Comparison of ENCODE assay signal across 10 mouse cellular contexts in the genomic region with DNA sequence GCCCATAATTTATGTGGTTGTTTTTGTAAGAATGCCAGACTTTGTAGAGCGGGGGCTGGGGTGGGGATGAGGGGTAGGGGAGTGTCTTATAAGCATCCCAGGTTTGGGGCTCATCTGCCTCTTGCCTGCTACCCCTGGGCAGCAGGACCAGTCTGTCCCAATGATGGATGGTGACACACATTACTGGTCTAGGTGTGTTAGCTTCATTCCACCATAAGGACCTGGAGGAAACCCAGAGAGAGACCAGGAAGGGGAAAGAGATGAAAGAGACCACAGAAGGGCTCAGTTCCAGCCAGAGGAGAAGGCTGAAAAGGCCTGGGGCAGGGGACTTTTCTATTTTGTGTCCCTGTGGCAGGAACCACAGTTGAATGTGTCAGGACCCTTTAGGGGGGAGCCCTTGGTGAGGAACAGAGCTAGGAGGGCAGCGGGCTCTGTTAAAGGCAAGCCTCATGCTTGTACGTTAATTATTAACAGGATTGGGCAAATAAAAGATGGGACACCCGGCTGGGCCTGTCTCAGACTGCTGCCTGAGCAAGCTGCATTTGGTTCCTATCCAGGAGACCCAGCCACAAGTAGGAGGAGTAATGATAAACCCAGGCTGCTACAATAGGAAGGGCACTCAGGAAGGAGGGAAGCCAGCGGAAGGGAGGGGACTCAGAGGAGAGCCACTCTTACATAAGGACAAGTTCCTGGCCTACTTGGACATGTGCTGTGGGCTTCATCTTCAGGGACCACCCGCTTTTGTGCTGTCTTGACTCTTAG. TPM values are rescaled to one million over a fixed set of nuclear protein-coding genes. Genes with fewer than 3 reads are reported as not detected.
DNase-seq lines count a peak whose midpoint lies in the region; ATAC-seq and TF ChIP-seq lines count a peak whose summit lies in the region.
"Had no signal": no experiment of that assay in that cellular context is flagged by ENCODE, and none has a peak within 500 bp of the region (broad histone marks: within the 10 kb centered on the region; RNA-seq: fewer than 3 reads in every experiment).

No protein-coding gene starts in this region.

- TF ChIP-seq POLR2A in liver, adult 2 months (IDR thresholded peaks at IDR 0.05; ENCODE audit: extremely low read depth, insufficient read depth, low read length) = no peak

- H3K4me2 ChIP-seq in neural tube, embryonic 14.5 days (ENCODE audit: low read depth, low read length) = no peak overlapping the region
- H3K4me2 ChIP-seq in intestine, embryonic 15.5 days (replicated peaks) = peak overlapping the region; percentile 30; the same call in 1 of the 2 replicates
- peak overlapping the region; percentile 25; the same call in 1 of the 2 replicates for H3K4me2 ChIP-seq in stomach, embryonic 16.5 days (ENCODE audit: low read depth, low read length)

- H3K27me3 ChIP-seq in neural tube, embryonic 14.5 days (ENCODE audit: control insufficient read depth, insufficient read depth, low read length) = no peaks in the 10 kb centered on the region
- no peaks in the 10 kb centered on the region for H3K27me3 ChIP-seq in intestine, embryonic 15.5 days (replicated peaks)
- no peaks in the 10 kb centered on the region for H3K27me3 ChIP-seq in liver, adult 2 months (ENCODE audit: control insufficient read depth, insufficient read depth, low read length)
- H3K27me3 ChIP-seq in stomach, embryonic 16.5 days (ENCODE audit: control insufficient read depth, insufficient read depth, low read length) = no peaks in the 10 kb centered on the region

- H3K27ac ChIP-seq in neural tube, embryonic 14.5 days (ENCODE audit: low read depth, low read length) = 0 out of 2 replicates have a peak overlapping the region, but pooled peaks have one; percentile 0
- H3K27ac ChIP-seq in intestine, embryonic 15.5 days = peak overlapping the region; percentile 79
- H3K27ac ChIP-seq in liver, adult 2 months (replicated peaks; ENCODE audit: insufficient read depth, low read depth, low read length) = peak overlapping the region; percentile 47
- peak overlapping the region; percentile 95 for H3K27ac ChIP-seq in stomach, embryonic 16.5 days (ENCODE audit: low read length)
- H3K27ac ChIP-seq: macrophage had no signal

- H3K79me2 ChIP-seq in liver, adult 2 months (ENCODE audit: control insufficient read depth, insufficient read depth, low read length) = no peaks in the 10 kb centered on the region

- no peak for DNase-seq in neural tube, embryonic 10.5 days (ENCODE audit: extremely low spot score, low spot score)
- DNase-seq in liver, adult 2 months (ENCODE audit: extremely low read depth, low read depth, low spot score) = peak; percentile 86
- DNase-seq in ovary, postnatal 36 days (ENCODE audit: low spot score) = no peak
- DNase-seq in adrenal gland, adult 2 months = no peak
- DNase-seq in layer of hippocampus, postnatal 10 days (ENCODE audit: low spot score in 2 of 2) = no peak
- DNase-seq: cerebellum, postnatal 10 days had no signal

- WGBS in neural tube, embryonic 14.5 days = 45% methylated on average over 6 of the region's 6 CpGs
- 49% methylated on average over 6 of the region's 6 CpGs for WGBS in intestine, embryonic 15.5 days
- 34% methylated on average over 6 of the region's 6 CpGs for WGBS in liver, adult 2 months
- 51% methylated on average over 6 of the region's 6 CpGs for WGBS in stomach, embryonic 16.5 days

- H3K36me3 ChIP-seq in neural tube, embryonic 14.5 days (ENCODE audit: control insufficient read depth, insufficient read depth, low read length) = no peaks in the 10 kb centered on the region
- H3K36me3 ChIP-seq in intestine, embryonic 15.5 days = no peaks in the 10 kb centered on the region
- H3K36me3 ChIP-seq in liver, adult 2 months (ENCODE audit: control insufficient read depth, insufficient read depth, low read length) = no peaks in the 10 kb centered on the region
- H3K36me3 ChIP-seq in stomach, embryonic 16.5 days (ENCODE audit: control insufficient read depth, insufficient read depth, low read length) = no peaks in the 10 kb centered on the region

- H3K4me3 ChIP-seq in neural tube, embryonic 14.5 days (ENCODE audit: low read depth, low read length) = no peak overlapping the region
- H3K4me3 ChIP-seq in intestine, embryonic 15.5 days (replicated peaks) = no peak overlapping the region
- no peak overlapping the region for H3K4me3 ChIP-seq in liver, adult 2 months (ENCODE audit: insufficient read depth, low read depth, low read length)
- no peak overlapping the region for H3K4me3 ChIP-seq in stomach, embryonic 16.5 days (replicated peaks; ENCODE audit: low read length)

- no peak for TF ChIP-seq CTCF in liver, adult 2 months (IDR thresholded peaks at IDR 0.05; ENCODE audit: low read depth, low read length)

- H3K9me3 ChIP-seq in neural tube, embryonic 14.5 days (ENCODE audit: control insufficient read depth, low read length) = no peaks in the 10 kb centered on the region
- H3K9me3 ChIP-seq in intestine, embryonic 15.5 days = no peaks in the 10 kb centered on the region
- H3K9me3 ChIP-seq in stomach, embryonic 16.5 days (replicated peaks; ENCODE audit: control insufficient read depth, low read length) = no peaks in the 10 kb centered on the region

- peaks cover 12% of the 10 kb centered on the region for H3K4me1 ChIP-seq in neural tube, embryonic 14.5 days (ENCODE audit: control insufficient read depth, insufficient read depth, low read length)
- H3K4me1 ChIP-seq in intestine, embryonic 15.5 days (replicated peaks) = peaks cover 23% of the 10 kb centered on the region
- H3K4me1 ChIP-seq in liver, adult 2 months (ENCODE audit: control insufficient read depth, insufficient read depth, low read length) = peaks cover 6% of the 10 kb centered on the region
- H3K4me1 ChIP-seq in stomach, embryonic 16.5 days (ENCODE audit: control insufficient read depth, insufficient read depth, low read length) = peaks cover 22% of the 10 kb centered on the region

- no peak for ATAC-seq in neural tube, embryonic 14.5 days (ENCODE audit: low read depth)
- ATAC-seq in intestine, embryonic 15.5 days = peak; percentile 93
- ATAC-seq in stomach, embryonic 16.5 days (ENCODE audit: insufficient read depth, low FRiP score) = peak; percentile 91

- H3K9ac ChIP-seq in neural tube, embryonic 14.5 days (replicated peaks; ENCODE audit: low read depth, low read length) = no peak overlapping the region
- no peak overlapping the region for H3K9ac ChIP-seq in intestine, embryonic 15.5 days
- no peak overlapping the region for H3K9ac ChIP-seq in liver, adult 2 months (ENCODE audit: low read depth, low read length)
- H3K9ac ChIP-seq in stomach, embryonic 16.5 days (ENCODE audit: low read length) = peak overlapping the region; percentile 43; the same call in 1 of the 2 replicates

RNA-seq across cellular contexts. Expression of a gene that starts 23.8 kb away (rescaled TPM):
- 1.2 and 1.3 TPM in 2 replicates for polyA plus RNA-seq in neural tube, embryonic 14.5 days (2014; fragmentation: Nextera tagmentation; extraction: Ambion mirVana)
- 0.63 and 0.72 TPM in 2 replicates for polyA plus RNA-seq in intestine, embryonic 15.5 days (2015; fragmentation: Nextera tagmentation; extraction: Ambion mirVana)
- total RNA-seq in liver, adult 2 months (2014; rRNA removed) = 0.46 TPM in 1 of 2 replicates, not detected in the other
- not detected in 2 replicates for polyA plus RNA-seq in liver, adult 2 months (2012; rRNA removed)
- polyA plus RNA-seq in stomach, embryonic 16.5 days (2015; fragmentation: Nextera tagmentation; extraction: Ambion mirVana) = 0.34 and 1.1 TPM in 2 replicates
- 1 to 10 TPM; 1.1 to 1.8 TPM for total RNA-seq in adrenal gland, adult 2 months (2021)
- polyA plus RNA-seq in adrenal gland, adult 2 months (2012; rRNA removed) = 0.29 and 0.30 TPM in 2 replicates
- 1 to 10 TPM; 4.0 to 6.5 TPM for total RNA-seq in layer of hippocampus, postnatal 10 days (2021)

Comparison
In these comparisons a context has a peak if more than half of its experiments do, and no peak if none do; other contexts are left out.
1. H3K27ac ChIP-seq: peak in every context shown above with its lines; median percentile 95 in stomach, embryonic 16.5 days; 79 in intestine, embryonic 15.5 days; 47 in liver, adult 2 months; 0 in neural tube, embryonic 14.5 days.